Mouse (Mus musculus) CH12.LX (cell line): ENCODE results near the gene Pcdh15.

Source experiments
- CHD2 ChIP-seq: IDR thresholded peaks from 2 replicates; pipeline ENCODE4 v1.6.1; 2011; ENCODE audit warnings: low read length, improper control_type of control experiment
- CTCF ChIP-seq, 2 experiments: IDR thresholded peaks in 1 of 2; conservative IDR thresholded peaks in 1 of 2; 2 replicates each; pipeline ENCODE4 v1.5.1; 2011 to 2012; ENCODE audit warnings: low read depth in 2 of 2, low read length in 2 of 2, improper control_type of control experiment in 1 of 2, inconsistent platforms in 1 of 2, mild to moderate bottlenecking in 1 of 2, moderate library complexity in 1 of 2
- EP300 ChIP-seq: IDR thresholded peaks from 2 replicates; pipeline ENCODE4 v1.6.1; 2011; ENCODE audit warnings: low read length, improper control_type of control experiment
- MAX ChIP-seq: IDR thresholded peaks from 2 replicates; pipeline ENCODE4 v1.6.1; 2011; ENCODE audit warnings: low read length, improper control_type of control experiment
- NRF1 ChIP-seq: IDR thresholded peaks from 2 replicates; pipeline ENCODE4 v1.6.1; 2014; ENCODE audit warnings: low read depth, mild to moderate bottlenecking, inconsistent platforms, low read length, improper control_type of control experiment, moderate library complexity
- POLR2A ChIP-seq: IDR thresholded peaks from 2 replicates; pipeline ENCODE4 v1.6.1; 2011; ENCODE audit warnings: low read depth, mild to moderate bottlenecking, improper control_type of control experiment, low read length
- POLR2AphosphoS2 ChIP-seq: IDR thresholded peaks from 2 replicates; pipeline ENCODE4 v1.6.1; 2011; ENCODE audit warnings: low read depth, low read length, improper control_type of control experiment
- RCOR1 ChIP-seq: conservative IDR thresholded peaks from 2 replicates; pipeline ENCODE4 v1.6.1; 2012; ENCODE audit warnings: low read depth, mild to moderate bottlenecking, inconsistent platforms, low read length, improper control_type of control experiment
- SMC3 ChIP-seq: IDR thresholded peaks from 2 replicates; pipeline ENCODE4 v1.6.1; 2011; ENCODE audit warnings: low read depth, low read length, improper control_type of control experiment
- ZNF384 ChIP-seq: IDR thresholded peaks from 2 replicates; pipeline ENCODE4 v1.6.1; 2012; ENCODE audit warnings: low read depth, low read length, improper control_type of control experiment, inconsistent platforms

DNA sequence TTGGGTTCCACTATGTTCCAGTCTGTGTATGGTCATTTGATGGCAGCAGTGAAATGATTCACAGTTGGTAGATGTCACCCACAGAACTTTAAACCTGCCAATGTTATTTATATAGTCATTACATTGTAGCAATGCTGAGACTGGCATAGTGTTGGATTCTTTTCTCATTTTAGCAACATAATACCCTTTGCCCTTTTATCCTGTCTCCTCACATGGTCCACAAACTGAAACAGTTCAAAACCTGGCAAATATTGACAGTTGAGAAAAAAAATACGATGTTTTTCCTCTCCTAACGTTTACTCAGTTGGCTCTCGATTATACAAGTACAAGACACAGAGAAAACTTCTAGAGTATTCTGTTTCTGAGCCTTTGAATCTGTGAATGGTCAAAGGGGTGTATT is 38.8 kb downstream of the Pcdh15 start:
- TF ChIP-seq MAX (no peak), SMC3 (no peak), EP300 (no peak), CHD2 (no peak), CTCF (conservative IDR thresholded peaks at IDR 0.05 in 1 of 2, IDR thresholded peaks at IDR 0.05 in 1 of 2; ENCODE audit: low read depth in 2 of 2, low read length in 2 of 2) (no peak), ZNF384 (no peak), RCOR1 (no peak), POLR2A (no peak), NRF1 (no peak), POLR2AphosphoS2 (no peak)
